Mouse (Mus musculus) heart, adult 2 months (tissue): Measurements from ENCODE around the gene Mapk13.

Source experiments
- CTCF ChIP-seq: fragments of 200-600 bp; IDR thresholded peaks from 2 replicates; pipeline ENCODE4 v1.8.1; 2022; ENCODE audit warnings: antibody characterized with exemption, mild to moderate bottlenecking, moderate library complexity
- EP300 ChIP-seq: fragments of 200-500 bp; IDR thresholded peaks from 2 replicates; pipeline ENCODE4 v1.6.1; 2011; ENCODE audit warnings: low read depth, low read length, control low read depth; ENCODE audit not compliant: insufficient read depth
- POLR2A ChIP-seq: fragments of 200-500 bp; IDR thresholded peaks from 2 replicates; pipeline ENCODE4 v1.6.1; 2011; ENCODE audit warnings: mild to moderate bottlenecking, low read depth, low read length, control low read depth; ENCODE audit not compliant: insufficient read depth

- TF ChIP-seq EP300 (no peak), POLR2A (no peak), CTCF (no peak)
Measured at GRCm38 (mm10) chr17:28779735-28780134, 10.6 kb downstream of the Mapk13 start.
